Mouse (Mus musculus): ENCODE data around the gene Zfp989.
"Not testable (repeated sequence)": the region's sequence is repeated elsewhere in the genome, so short reads cannot be mapped to it uniquely, and the experiment has no call there.

Zfp989 gene
- long read RNA-seq, experiment 1, result 0 reads
- long read RNA-seq, experiment 2, result 0 reads

DNA sequence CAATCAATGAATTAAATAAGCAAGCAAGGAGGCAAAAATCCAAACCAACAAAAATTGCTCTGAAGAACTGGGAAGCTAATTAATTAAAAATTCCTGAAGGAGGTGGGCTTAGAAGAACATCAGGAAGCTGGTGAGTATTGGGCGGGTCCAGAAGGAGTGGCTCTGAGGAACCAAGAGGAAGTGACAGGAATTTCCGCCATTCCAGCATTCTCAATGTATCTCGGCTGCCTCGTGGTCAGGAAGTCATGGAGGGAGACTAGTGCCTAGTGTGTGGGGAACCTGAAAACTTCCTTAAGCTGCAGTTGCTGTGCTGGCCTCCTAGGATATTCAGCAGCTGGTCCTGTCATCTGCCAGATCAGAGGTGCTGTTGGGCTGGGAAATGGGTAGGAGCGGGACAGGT lies at the start of gene Zfp989:
Zfp989 (plus strand) TSS at position 220 of the 400 bp plus-strand sequence.
- intact Hi-C loops (cut with DNase I), result not testable (repeated sequence)

DNA sequence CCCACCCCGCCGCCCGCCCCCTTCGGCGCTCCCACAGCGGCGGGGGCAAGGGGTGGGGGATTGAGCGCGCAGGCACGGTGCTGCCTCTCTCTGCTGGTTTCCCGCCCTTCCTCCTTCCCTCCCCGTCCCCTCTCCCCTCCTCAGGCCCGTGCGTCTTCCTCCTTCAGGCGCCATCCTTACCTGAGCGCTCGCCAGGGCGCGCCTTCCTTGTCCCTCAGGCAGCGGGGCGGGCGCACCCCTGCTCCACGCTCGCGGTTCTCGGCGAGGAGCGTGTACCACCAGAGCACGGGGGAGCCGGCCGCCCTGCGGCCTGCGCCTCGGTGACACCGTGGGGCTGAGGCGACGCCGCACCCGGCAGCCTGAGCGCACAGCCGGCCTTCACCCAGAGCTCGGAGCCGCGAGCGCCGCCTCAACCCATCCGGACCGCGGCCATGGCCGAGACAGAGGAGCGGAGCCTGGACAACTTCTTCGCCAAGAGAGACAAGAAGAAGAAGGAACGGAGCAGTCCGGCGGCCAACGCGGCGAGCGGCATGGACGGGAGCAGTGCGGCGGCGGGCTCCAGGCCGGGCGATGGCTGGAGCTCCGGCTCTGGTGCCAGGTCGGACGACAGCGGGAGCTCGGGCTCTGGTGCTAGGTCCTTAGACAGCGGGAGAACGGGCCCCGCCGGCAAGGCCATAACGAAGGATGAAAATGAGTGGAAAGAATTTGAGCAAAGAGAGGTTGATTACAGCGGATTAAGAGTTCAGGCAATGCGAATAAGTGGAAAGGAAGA lies 39.3 kb upstream of the Zfp989 start:
- intact Hi-C loops (cut with DNase I), result no loop called here

DNA sequence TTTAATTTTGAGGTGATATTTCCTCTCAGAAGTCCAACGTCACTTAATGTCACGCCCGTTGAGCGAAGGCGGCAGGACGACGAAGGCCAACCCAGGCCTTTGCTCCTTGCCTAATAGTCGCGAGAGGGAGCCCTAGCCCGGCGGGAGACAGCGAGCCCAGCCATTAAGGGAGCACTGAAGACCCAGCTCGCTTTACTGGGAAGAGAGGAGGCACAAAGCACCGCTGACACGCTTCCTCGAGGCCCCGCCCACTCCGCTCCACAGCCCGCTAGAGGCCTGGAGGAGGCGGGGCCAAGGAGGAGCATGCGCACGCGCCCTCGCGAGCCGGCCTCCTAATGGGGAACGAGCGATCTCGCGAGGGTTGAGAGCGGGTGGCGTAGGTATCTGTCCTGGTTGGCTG lies 30.1 kb upstream of the Zfp989 start:
- intact Hi-C loops (cut with DNase I), result not testable (repeated sequence)

DNA sequence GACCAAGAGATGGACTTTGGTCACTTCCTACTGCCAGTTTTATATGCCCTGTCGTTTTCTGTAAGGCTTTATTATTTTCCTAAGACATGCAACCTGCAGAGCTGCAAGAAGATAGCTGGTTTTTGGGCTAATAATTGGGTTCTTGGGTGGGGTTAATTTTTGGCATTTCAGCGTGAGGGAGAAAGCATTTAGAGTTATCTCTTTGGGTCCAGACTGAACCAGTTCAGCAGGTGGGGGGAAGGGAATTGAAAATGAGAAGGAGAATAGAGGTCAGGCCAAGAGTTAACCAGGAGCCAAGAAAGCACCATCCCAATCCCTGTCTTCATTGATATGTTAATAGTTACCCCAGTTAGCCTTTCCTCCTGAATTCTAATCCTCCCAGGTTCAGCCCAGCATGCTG lies 4.8 kb downstream of the Zfp989 start:
- intact Hi-C loops (cut with DNase I), result not testable (repeated sequence)

DNA sequence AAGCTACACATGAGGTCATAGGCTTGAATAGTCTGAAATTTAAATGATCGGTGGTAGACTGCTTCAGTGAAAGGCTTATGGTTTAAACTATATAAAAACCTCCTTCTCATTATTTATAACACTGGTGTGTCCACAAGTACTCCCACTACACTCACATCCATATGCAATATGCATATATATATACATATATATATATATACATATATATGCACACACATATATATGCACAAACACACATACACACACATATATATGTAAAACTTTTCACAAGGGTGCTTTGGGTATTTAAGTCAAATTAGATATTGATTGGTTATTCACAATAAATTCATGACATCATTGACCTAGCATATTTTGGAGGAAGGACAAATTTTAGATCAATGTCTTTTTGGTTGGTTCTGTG lies 46.6 kb downstream of the Zfp989 start:
- intact Hi-C loops (cut with DNase I), result not testable (repeated sequence)

DNA sequence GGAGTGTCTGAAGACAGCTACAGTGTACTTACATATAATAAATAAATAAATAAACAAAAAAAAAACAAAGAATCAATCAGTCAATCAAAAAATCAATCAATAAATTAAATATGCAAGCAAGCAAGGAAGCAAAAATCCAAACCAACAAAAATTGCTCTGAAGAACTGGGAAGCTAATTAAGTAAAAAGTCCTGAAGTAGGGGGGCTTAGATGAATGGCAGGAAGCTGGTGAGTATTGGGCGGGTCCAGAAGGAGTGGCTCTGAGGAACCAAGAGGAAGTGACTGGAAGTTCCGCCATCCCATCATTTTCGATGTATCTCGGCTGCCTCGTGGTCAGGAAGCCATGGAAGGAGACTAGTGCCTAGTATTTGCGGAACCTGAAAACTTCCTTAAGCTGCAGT lies 49.8 kb downstream of the Zfp989 start, which contains the start of gene Rex2:
Rex2 (plus strand) TSS at position 301 of the 400 bp plus-strand sequence.
- intact Hi-C loops (cut with DNase I), result not testable (repeated sequence)

DNA sequence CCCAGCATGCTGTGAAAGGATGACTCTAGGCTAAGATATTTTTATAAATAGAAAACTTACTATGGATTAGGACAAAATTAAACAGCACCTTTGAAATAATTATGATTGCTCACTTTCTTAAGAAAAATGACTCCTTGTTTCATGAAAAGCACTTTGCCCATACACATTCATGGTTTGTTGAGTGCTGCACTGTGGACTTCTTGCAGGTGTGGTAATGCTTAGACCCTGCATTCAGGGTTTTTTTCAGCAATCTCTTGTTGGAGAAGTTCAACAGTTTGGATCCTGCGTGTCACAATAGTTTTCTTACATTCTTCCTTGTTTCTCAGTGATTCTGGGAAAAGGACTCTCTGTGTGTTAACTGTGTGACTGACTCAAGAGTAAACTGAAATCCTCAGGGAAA lies 54.6 kb downstream of the Zfp989 start:
- intact Hi-C loops (cut with DNase I), result not testable (repeated sequence)

DNA sequence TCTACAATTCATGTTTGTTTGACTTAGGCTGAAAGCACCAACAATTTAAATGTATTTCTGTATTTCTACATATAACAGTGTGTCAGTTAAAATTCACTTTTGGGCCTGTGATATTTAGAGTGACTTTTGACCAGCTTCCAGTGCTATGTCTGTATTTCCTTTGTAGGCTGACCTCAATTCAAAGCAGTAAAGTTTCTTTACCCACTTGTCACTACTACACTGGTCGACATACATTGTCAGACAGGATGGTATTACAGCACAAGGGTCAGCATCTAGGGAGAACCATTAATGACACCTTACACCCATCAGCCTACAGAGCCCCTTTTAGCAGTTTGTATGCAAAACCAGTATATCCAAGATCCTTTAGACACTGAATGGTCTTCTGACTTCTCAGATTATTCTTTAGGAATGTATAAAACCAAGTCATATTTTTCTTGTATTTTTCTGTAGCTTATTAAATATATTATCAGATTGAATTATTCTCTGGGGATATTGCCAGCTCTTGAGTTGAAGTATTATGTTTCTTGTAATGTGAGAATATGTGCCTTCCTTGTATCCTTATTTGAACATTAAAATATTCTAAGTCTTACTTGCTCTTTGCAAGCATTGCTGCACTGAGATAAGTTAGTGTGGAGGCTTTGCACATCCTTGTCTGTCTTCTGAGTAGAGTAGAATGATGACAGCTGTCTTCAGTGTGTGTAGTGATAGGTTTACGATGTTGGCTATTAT lies 59.7 kb downstream of the Zfp989 start:
- intact Hi-C loops (cut with DNase I), result not testable (repeated sequence)
